Mouse (Mus musculus) layer of hippocampus, adult 9-10 months (tissue): ENCODE measurements around the gene Kbtbd2.

Source experiments
- DNase-seq: peaks from one replicate; pipeline ENCODE4 v3.0.0; 2022; ENCODE audit warnings: low spot score

Gene Kbtbd2

DNA sequence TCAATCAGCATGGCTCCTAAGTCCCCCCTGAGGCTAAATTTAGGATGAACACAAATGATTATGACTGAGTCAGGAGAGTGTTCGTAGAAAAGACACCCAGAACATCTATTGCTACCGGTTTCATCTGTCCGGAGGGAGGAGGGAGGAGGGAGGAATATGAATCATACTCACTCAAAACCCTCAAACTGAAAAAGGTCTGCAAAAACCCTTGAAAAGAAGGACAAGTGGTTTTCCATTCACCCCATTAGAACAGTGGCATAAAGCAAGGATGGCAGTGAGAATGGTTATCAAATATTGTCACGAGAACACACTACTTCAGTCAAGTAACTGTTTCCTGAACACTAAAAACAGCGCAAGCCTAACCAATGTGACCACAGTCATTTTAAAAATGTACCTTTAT lies 12.5 kb downstream of the Kbtbd2 start:
- no peak for DNase-seq

DNA sequence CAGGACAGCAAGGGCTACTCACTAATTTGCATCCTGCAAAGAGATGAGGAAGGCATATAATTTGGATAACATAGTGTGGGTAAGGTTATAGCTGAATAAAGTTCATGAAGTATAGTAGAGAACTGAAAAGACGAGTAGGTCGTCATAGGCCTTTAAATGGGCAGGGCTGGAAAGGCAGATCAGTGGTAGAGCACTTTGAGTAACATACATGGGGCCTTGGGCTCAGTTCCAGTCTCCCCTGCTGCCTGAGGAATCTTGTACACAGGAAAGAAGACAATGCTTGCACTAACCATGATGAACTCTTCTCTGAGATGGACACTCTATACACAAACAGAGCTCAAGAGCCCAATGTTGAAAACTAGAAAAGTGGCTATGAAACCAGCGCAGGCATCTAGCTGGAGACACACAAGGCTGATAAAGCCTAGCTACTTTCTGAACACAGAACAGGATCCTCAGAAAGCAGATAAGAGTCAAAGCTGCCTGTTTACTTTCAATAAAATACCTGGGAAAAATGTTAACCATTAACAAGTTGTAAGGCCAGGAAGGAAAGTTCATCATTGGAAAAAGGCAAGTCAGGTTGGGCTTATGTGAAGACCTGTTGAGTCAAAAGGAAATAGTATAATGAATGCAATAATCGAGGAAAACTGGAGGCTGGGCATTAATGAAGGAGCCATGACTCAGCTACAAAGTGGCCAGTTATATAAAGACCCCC lies 13.9 kb downstream of the Kbtbd2 start:
- DNase-seq = no peak

DNA sequence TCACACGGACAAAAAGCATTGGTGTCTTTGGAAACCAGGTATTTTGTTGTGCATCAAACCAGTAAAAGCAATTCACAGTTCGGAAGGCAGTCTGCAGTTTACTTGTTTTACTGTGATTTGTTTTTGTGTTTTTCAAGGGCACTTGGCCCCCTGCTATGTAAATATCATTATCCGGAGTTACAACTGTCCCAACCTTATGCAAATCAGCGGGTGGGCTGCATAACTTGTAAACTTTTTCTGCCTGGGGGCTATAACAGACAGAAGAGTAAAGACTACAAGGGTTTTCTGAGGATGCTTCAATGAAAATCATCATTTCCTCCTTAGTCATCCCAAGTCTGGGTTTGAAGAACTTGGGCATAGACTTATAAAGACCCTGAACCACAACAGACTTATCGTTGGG lies 18.0 kb downstream of the Kbtbd2 start:
- no peak for DNase-seq

DNA sequence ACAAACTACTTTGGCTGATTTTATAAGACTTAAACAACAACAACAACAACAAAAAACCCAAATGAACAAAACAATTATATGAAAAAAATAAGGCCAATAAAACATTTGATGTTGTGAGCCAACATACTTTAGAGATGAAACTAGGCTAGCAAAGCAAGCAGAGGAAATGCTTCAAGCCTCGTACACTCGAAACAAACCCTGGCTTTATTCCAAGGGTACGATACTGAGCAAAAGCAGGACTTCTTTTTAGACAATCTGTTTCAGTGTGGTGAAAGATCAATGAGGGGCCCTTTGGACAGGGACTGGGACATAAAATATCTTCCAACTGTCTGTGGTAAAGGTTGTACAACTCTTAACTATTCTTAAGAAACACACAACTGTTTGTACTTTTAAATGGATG lies 21.8 kb downstream of the Kbtbd2 start:
- DNase-seq = no peak

DNA sequence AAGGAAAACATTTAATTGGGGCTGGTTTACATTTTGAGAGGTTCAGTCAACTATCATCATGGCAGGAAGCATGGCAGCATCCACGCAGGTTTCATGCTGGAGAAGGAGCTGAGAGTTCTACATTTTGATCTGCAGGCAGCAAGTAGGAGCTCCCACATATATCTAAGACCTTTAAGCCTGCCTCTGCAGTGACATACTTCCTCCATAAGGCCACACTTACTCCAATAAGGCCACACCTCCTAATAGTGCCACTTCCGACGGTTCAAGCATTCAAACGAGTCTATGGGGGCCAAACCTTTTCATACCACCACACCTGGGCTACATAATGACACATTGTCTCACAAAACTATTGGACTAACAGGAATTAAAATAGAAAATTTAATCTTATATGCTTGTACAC lies 31.9 kb downstream of the Kbtbd2 start:
- no peak for DNase-seq

DNA sequence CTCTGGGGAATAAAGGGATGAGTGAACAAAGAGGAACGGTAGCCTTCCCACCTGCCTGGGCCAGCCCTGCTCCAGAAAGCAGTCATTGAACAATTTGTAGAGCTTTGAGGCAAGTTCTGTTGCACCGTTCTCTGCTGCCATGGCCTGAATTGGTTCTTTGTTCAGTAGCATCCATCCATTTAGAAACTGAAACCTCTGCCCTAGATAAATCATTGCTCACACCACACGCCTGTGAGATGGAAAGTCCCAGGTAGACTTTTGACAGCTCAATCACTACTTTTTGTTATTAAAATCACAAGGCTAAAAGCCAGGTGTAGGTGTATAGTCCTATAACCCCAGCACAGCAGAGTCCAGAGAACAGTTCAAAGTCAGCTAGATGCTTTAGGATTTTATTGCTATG lies 32.3 kb downstream of the Kbtbd2 start:
- DNase-seq = no peak

DNA sequence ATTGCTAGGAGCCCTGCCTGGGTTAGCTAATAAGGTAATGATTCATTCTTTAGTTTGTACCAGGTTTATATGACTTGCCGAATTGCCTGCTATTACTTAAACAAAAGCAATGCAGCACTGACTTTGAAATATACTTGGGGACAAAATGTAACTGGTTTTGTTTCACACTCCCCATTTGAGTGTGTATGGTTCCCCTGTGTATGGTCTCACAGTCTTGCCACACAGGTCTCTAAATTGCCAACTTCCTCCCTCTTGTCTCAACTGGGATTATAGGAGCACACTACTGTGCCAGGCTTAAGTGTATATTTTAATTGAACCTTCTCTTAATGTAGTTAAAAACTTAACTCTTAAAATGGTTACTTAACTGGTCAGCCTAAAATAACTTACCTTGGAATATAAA lies 38.3 kb downstream of the Kbtbd2 start:
- no peak for DNase-seq

DNA sequence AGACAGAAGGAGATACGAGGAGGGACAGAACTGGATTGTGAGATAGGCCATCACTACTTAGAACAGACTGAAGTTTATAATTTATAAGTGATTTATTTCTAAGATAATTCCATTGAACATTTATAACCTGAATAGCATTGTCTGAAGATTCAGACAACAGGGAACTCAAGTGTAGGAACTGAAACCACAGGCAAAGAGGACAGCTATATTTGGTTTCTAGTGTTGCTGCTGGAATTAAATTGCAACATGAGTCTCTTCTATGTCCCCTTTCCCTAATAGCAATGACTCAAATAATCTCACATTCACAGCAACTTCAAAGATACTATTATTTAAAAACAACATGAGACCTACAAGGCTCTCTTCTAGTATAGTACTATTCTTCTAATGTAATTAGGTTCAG lies 41.5 kb downstream of the Kbtbd2 start:
- DNase-seq = no peak

DNA sequence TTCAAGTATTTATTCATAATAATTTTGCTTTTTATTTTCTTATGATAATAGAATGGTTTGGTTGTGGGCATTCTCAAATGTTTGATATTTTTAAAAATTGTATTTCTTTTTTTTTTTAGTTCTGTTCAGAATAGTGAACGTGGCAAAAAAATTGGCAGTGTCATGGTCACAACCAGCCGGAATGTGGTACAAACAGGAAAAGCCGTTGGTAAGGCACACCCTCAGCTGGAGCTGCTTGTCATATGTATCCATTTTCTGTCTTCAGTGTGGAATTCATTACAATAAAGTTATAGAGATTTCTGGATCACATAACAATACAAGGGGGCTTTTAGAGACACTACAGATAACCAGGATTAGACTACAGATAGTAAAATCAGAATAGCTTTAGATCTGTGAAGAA lies 43.9 kb downstream of the Kbtbd2 start:
- no peak for DNase-seq

DNA sequence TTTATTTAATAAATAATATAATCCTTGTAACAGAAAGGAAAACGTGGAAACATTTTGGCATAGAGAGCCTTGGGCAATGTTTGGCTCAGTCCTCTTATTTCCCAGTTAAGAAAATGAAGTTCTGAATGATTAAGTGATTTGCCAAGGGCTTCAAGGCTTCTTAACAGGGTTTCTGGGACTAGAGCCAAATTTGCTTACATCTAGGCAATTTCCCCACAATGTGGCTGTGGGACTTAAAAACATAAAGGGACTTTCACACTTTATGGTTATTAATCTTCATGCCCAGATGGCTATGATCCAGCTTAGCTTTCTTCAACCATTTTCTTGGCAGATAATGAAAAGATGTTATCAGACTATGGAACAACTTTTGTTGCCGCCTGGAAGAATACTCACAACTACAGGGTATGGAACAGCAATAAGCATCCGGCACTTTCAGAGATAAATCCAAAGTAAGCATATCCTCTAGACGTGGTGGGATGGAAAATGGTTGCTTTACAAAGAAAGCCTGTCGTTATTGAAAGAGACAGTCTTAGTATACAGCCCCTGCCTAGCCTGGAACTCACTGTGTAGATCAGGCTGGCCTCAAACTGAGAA lies 51.6 kb downstream of the Kbtbd2 start:
- DNase-seq = no peak

DNA sequence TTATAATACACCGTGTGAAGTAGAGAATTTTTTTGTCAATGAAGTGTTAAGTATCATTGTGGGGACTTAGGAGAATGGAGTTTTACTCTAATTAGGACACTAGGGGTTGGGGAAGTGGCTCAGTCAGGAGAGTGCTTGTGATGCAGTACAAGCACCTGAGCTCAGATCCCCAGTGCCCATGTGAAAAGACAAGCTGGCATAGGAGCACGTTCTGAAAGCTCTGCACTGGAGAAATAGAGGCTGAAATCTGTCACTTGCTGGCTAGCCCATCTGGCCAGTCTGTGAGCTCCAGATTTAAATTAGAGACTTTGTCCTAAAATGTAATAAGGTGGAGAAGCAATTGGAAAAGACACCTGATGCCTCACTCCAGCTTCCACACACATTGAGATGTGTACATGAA lies 65.1 kb downstream of the Kbtbd2 start:
- no peak for DNase-seq
